Mouse (Mus musculus) neural tube, embryonic 11.5 days (tissue): ENCODE measurements at regions not wholly inside any gene's neighbourhood (a gene's known extent, or its start where the extent isn't known, plus 50 kb on each side); places are given as distances from the start of the nearest gene placed in this dataset.
"Not testable (repeated sequence)": the region's sequence is repeated elsewhere in the genome, so short reads cannot be mapped to it uniquely, and the experiment has no call there.

Experiments used
- ATAC-seq: fragments of 200-750 bp; cut with Nextera tagmentation; 2 replicates; pipeline ENCODE4 v1.8.0; 2017; ENCODE audit warnings: moderate number of reproducible peaks, mild to moderate bottlenecking, moderate TSS enrichment, moderate library complexity; ENCODE audit not compliant: insufficient read depth, low FRiP score, low TSS enrichment
- DNase-seq: peaks from one replicate; pipeline ENCODE4 v3.0.0-alpha.2; 2015; ENCODE audit warnings: low spot score
- H3K27ac ChIP-seq: fragments of 300-500 bp; sonication (generic); 2 replicates; pipeline ENCODE4 v1.5.1; 2014; ENCODE audit warnings: low read depth, mild to moderate bottlenecking, low read length
- H3K27me3 ChIP-seq: fragments of 300-500 bp; sonication (generic); 2 replicates; pipeline ENCODE4 v1.6.1; 2014; ENCODE audit warnings: mild to moderate bottlenecking, low read length, mixed read lengths; ENCODE audit not compliant: control insufficient read depth, insufficient read depth
- H3K36me3 ChIP-seq: fragments of 300-500 bp; sonication (generic); 2 replicates; pipeline ENCODE4 v1.6.1; 2014; ENCODE audit warnings: mild to moderate bottlenecking, low read length, moderate library complexity, mixed read lengths; ENCODE audit not compliant: control insufficient read depth, insufficient read depth
- H3K4me1 ChIP-seq: fragments of 300-500 bp; sonication (generic); 2 replicates; pipeline ENCODE4 v1.6.1; 2014; ENCODE audit warnings: low read length, mixed read lengths; ENCODE audit not compliant: control insufficient read depth, insufficient read depth
- H3K4me2 ChIP-seq: fragments of 300-500 bp; sonication (generic); 2 replicates; pipeline ENCODE4 v1.6.1; 2014; ENCODE audit warnings: low read depth, mild to moderate bottlenecking, moderate library complexity
- H3K4me3 ChIP-seq: fragments of 300-500 bp; sonication (generic); 2 replicates; pipeline ENCODE4 v1.5.1; 2014; ENCODE audit warnings: low read depth, low read length
- H3K9ac ChIP-seq: fragments of 300-500 bp; sonication (generic); 2 replicates; pipeline ENCODE4 v1.6.1; 2014; ENCODE audit warnings: mild to moderate bottlenecking, low read length
- H3K9me3 ChIP-seq: fragments of 300-500 bp; sonication (generic); 2 replicates; pipeline ENCODE4 v1.6.1; 2016; ENCODE audit warnings: low read length; ENCODE audit not compliant: control insufficient read depth
- WGBS: fragments of 180-500 bp; shearing (Covaris S2); extraction: QIAGEN DNeasy Blood & Tissue Kit; methylation state at CpG from one replicate; pipeline ENCODE4 v1.1.7; 2014; 5-methylcytosine and 5-hydroxymethylcytosine counted together

GRCm38 (mm10) chr1:65873691-65874090 lies 52.6 kb upstream of the Crygf start:
- not testable (repeated sequence) for H3K27ac ChIP-seq, ATAC-seq, H3K9ac ChIP-seq, H3K4me3 ChIP-seq, DNase-seq, H3K9me3 ChIP-seq, H3K4me1 ChIP-seq, H3K27me3 ChIP-seq, H3K36me3 ChIP-seq, H3K4me2 ChIP-seq
- 67% methylated on average over 2 of the region's 2 CpGs for WGBS
